Mouse (Mus musculus): ENCODE measurements at regions not wholly inside any gene's neighbourhood (a gene's known extent, or its start where the extent isn't known, plus 50 kb on each side); places are given as distances from the start of the nearest gene placed in this dataset.

GRCm38 (mm10) chr10:99328568-99328967 lies 65.5 kb downstream of the Dusp6 start:
- TF ChIP-seq CTCF (IDR thresholded peaks at IDR 0.05; ENCODE audit: extremely low read depth, insufficient read depth, low read length) (no peak), POLR2A (IDR thresholded peaks at IDR 0.05; ENCODE audit: extremely low read depth, insufficient read depth, low read length) (no peak)

Measured in cortical plate, adult 2 months (tissue).